Mouse (Mus musculus): ENCODE data around the gene Cptp. TPM values are rescaled to one million over a fixed set of nuclear protein-coding genes. Genes with fewer than 3 reads are reported as not detected.

Cptp gene
- polyA plus RNA-seq, 1 experiment, result 1.5 TPM

DNA sequence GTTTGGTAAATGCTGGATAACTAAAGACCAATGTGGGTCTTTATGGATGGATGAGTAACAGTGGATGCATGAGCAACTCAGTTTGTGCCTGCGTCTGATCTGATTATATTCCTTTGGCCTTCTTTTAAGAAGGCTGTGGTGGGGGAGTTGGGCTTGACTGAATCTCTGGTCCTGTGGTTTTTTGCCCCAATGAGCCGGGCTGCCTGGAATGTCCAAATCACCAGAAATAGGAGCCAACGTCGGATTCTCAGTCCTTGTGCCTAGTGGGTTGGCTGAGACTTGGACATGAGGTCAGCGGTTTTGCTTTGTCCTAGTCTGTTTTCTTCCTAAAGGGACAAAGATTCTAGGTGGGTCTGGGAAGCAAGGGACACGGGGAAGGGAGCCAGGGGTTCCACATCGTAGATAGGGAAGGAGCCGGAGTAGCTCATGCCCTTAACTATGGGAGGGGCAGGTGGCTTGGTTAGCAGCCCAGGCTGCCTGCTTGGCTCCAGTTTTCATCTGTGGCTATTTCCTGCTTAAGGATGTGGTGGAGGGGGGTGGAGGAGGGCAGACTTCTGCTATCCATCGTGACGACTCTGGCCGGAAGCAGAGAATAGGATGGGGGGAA lies 31.7 kb downstream of the Cptp start:
- H3K36me3 ChIP-seq (replicated peaks; ENCODE audit: low read length), result peaks cover 11% of the 10 kb centered on the region
- H3K4me3 ChIP-seq (replicated peaks), result peak overlapping the region; percentile 83
- TF ChIP-seq GATA1 (IDR thresholded peaks at IDR 0.05; ENCODE audit: borderline replicate concordance, low read length) (no peak), FLI1 (IDR thresholded peaks at IDR 0.05; ENCODE audit: low read length) (no peak)
- H3K4me1 ChIP-seq, result peaks cover 72% of the 10 kb centered on the region
- peaks cover 30% of the 10 kb centered on the region for H3K27me3 ChIP-seq (replicated peaks)
- H3K9me3 ChIP-seq, result no peaks in the 10 kb centered on the region

DNA sequence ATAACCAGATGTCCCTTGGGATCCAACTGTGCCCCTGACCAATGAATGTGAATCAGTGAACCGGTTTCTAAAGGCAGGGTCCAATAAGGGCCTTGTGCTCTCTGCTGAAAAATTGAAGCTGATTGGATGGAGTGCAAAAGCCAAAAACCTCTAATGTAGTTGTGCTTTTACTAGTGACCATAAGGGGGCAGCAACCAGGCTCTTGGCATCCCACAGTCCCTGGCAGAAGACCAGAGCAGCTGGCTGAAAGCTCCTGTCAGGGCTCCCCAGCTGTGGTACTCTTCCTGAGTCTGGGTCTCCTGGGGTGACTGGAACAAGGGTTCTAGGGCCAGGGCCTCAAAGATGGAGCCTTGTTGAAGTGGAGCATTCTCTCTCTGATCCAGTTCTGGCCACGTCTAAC lies 35.4 kb downstream of the Cptp start:
- peaks cover 60% of the 10 kb centered on the region for H3K4me1 ChIP-seq
- TF ChIP-seq FLI1 (IDR thresholded peaks at IDR 0.05; ENCODE audit: low read length), result no peak
- TF ChIP-seq GATA1 (IDR thresholded peaks at IDR 0.05; ENCODE audit: borderline replicate concordance, low read length), result no peak
- H3K36me3 ChIP-seq (replicated peaks; ENCODE audit: low read length), result peaks cover 16% of the 10 kb centered on the region
- H3K9me3 ChIP-seq, result no peaks in the 10 kb centered on the region
- peak overlapping the region; percentile 38 for H3K4me3 ChIP-seq (replicated peaks)
- no peaks in the 10 kb centered on the region for H3K27me3 ChIP-seq (replicated peaks)

DNA sequence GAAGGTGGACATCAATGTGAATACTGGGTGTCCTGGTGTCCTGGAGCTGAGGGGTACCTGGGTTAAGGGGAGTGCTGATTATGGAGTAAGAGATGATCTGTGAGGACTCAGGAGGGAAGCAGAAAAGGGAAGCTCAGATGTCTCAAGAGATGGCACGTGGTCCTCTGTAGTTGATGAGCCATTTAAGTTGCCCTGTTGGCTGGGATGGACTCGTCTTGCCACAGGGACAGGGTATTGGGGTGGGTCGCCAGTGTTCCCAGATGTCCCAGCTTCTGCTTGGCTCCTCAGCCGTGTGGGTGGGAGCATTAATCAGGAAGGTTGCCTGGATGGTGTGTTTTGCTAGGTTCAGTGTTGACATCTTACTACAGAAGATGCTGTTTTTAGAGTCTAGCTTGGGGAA lies 36.0 kb downstream of the Cptp start:
- H3K36me3 ChIP-seq (replicated peaks; ENCODE audit: low read length), result peaks cover 19% of the 10 kb centered on the region
- no peaks in the 10 kb centered on the region for H3K27me3 ChIP-seq (replicated peaks)
- H3K4me3 ChIP-seq (replicated peaks), result peak overlapping the region; percentile 53
- no peaks in the 10 kb centered on the region for H3K9me3 ChIP-seq
- H3K4me1 ChIP-seq, result peaks cover 54% of the 10 kb centered on the region
- TF ChIP-seq FLI1 (IDR thresholded peaks at IDR 0.05; ENCODE audit: low read length) (no peak), GATA1 (IDR thresholded peaks at IDR 0.05; ENCODE audit: borderline replicate concordance, low read length) (no peak)

DNA sequence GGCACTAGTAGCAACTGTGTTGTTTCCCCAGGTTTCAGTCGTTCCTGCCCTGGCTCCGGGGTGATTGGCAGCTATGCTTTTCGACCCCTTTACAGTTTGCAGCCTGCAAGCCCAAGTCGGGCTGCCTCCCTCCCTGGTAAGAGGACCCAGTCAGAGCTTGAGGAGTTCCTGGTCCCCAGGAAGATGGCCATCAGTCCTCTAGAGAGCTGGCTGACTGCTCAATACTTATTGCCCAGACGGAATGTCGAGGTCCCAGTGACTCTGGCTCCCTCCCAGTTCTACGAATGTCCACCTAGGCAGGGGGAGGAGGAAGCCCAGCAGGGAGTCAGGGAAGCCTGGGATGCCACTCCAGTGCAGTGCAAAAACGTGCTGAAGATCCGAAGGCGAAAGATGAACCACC lies 36.9 kb downstream of the Cptp start:
- no peaks in the 10 kb centered on the region for H3K27me3 ChIP-seq (replicated peaks)
- H3K9me3 ChIP-seq, result no peaks in the 10 kb centered on the region
- peaks cover 25% of the 10 kb centered on the region for H3K36me3 ChIP-seq (replicated peaks; ENCODE audit: low read length)
- no peak for TF ChIP-seq GATA1 (IDR thresholded peaks at IDR 0.05; ENCODE audit: borderline replicate concordance, low read length)
- no peak for TF ChIP-seq FLI1 (IDR thresholded peaks at IDR 0.05; ENCODE audit: low read length)
- peak overlapping the region; percentile 98 for H3K4me3 ChIP-seq (replicated peaks)
- peaks cover 45% of the 10 kb centered on the region for H3K4me1 ChIP-seq

DNA sequence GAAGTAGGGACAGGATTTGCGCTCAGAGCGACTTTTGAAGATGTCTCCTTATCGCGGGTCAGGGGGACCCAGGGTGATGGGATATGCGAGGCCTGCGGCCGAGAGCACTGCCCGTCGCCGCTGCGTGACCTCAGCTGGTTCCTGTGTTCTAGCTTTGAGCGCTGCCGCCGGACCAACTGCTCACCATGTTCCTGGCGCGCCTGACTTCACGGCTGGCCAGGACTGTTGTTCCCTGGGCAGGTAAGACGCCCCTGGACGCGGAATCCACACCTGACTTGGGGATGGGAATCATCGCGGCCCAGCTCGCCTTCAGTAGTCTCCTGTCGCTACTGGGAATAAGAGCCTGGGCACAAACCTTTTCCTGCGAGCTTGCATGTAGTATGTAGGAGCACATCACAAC lies 37.4 kb downstream of the Cptp start:
- peaks cover 30% of the 10 kb centered on the region for H3K36me3 ChIP-seq (replicated peaks; ENCODE audit: low read length)

DNA sequence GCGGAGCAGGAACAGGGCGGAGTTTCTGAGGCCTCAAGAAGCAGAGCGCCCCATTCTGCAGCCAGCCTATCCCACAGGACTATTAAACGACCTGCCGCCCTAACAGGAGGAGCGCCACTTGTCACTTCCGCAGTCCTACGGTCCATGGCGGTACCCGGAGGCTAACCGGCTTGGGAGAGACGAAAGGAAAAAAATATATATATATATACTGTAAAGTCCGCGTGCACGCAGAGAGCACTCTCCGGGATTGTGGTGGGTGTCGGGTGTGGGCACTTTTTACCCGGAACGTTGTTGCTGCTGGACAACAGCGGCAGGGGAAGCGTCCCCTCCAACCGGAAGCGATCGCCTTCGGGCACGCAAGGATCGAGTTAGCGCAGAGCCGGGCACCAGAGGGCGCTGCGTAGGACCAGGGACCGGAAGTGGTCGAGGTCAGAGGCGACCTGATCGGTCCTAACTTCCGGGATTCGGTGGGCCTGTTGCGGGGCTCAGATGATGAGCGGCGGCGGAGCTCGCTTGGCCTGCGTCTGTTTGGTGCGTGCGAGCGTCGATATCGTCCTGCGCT lies 38.0 kb downstream of the Cptp start, which contains the start of gene Aurkaip1:
Gene Aurkaip1, plus strand, starts transcription at position 68 of the 562 bp plus-strand sequence.
- peaks cover 38% of the 10 kb centered on the region for H3K4me1 ChIP-seq
- peaks cover 35% of the 10 kb centered on the region for H3K36me3 ChIP-seq (replicated peaks; ENCODE audit: low read length)
- peak within 1 kb of the TSS; percentile 98 for H3K4me3 ChIP-seq (replicated peaks)
- TF ChIP-seq GATA1 (IDR thresholded peaks at IDR 0.05; ENCODE audit: borderline replicate concordance, low read length) (no peak), FLI1 (IDR thresholded peaks at IDR 0.05; ENCODE audit: low read length) (peak; percentile 96)
- no peaks in the 10 kb centered on the region for H3K9me3 ChIP-seq
- H3K27me3 ChIP-seq (replicated peaks), result no peaks in the 10 kb centered on the region

More for the DNA sequence above, 37.4 kb downstream of the Cptp start:
- Histone ChIP-seq H3K27me3 (replicated peaks) (no peaks in the 10 kb centered on the region), H3K4me3 (replicated peaks) (peak overlapping the region; percentile 98), H3K9me3 (no peaks in the 10 kb centered on the region), H3K4me1 (peaks cover 40% of the 10 kb centered on the region)
- TF ChIP-seq FLI1 (IDR thresholded peaks at IDR 0.05; ENCODE audit: low read length), result no peak
- TF ChIP-seq GATA1 (IDR thresholded peaks at IDR 0.05; ENCODE audit: borderline replicate concordance, low read length), result no peak

DNA sequence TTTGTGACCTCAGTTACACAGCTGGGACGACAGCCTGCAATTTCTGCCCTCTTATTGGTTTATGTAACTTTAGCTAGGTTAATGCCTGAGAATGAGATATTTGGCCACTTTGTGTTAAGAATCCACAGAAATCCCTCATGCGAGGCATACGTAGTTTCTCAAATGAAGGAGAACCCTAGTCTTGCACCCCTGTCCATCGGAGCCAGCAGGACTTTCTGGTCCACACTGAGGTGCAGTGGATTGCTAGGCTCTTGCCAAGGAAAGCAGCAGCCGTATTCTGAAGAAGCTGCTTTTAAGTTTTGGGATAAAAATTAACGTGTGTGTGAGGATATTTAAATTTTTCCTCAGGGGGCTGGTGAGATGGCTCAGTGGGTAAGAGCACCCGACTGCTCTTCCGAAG lies 38.6 kb downstream of the Cptp start:
- H3K4me3 ChIP-seq (replicated peaks), result peak overlapping the region; percentile 88
- no peaks in the 10 kb centered on the region for H3K9me3 ChIP-seq
- H3K27me3 ChIP-seq (replicated peaks), result no peaks in the 10 kb centered on the region
- H3K36me3 ChIP-seq (replicated peaks; ENCODE audit: low read length), result peaks cover 42% of the 10 kb centered on the region
- peaks cover 38% of the 10 kb centered on the region for H3K4me1 ChIP-seq
- TF ChIP-seq GATA1 (IDR thresholded peaks at IDR 0.05; ENCODE audit: borderline replicate concordance, low read length), result no peak
- no peak for TF ChIP-seq FLI1 (IDR thresholded peaks at IDR 0.05; ENCODE audit: low read length)

DNA sequence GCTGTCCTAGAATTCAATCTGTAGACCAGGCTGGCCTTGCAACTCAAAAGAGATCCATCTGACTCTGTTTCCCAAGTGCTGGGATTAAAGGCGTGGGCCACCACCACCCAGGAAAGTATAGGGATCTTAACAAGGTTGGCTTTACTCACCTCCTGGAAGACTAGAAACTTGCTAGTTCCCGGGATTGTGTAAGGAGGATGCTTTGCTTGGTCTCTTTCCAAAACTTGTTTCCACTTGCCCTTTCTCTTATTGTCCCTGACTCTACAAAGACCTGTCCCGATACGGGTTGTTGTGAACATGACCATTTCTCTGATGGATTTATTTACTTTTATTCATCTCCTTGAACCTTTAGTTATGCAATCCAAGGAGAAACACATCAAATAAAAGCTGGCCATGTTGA lies 39.4 kb downstream of the Cptp start:
- Histone ChIP-seq H3K9me3 (no peaks in the 10 kb centered on the region), H3K36me3 (replicated peaks; ENCODE audit: low read length) (peaks cover 50% of the 10 kb centered on the region), H3K27me3 (replicated peaks) (no peaks in the 10 kb centered on the region), H3K4me1 (peaks cover 39% of the 10 kb centered on the region), H3K4me3 (replicated peaks) (no peak overlapping the region)
- TF ChIP-seq FLI1 (IDR thresholded peaks at IDR 0.05; ENCODE audit: low read length) (no peak), GATA1 (IDR thresholded peaks at IDR 0.05; ENCODE audit: borderline replicate concordance, low read length) (no peak)

DNA sequence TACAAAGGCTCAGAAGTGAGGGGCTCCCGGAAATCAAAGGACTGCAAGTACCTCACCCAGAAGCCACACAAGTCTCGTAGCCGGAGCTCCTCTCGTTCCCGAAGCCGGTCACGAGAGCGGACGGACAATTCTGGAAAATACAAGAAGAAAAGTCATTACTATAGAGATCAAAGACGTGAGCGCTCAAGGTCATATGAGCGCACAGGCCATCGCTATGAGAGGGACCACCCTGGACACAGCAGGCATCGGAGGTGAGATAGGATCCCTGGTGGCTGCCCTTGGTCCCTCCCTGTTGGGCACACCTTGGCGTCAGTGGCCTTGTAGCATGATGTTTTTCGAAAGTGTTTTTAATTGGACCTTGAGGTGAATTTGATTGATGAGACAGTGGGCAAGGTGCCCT lies 45.8 kb downstream of the Cptp start:
- Histone ChIP-seq H3K27me3 (replicated peaks) (no peaks in the 10 kb centered on the region), H3K4me3 (replicated peaks) (no peak overlapping the region), H3K4me1 (peaks cover 14% of the 10 kb centered on the region), H3K9me3 (no peaks in the 10 kb centered on the region), H3K36me3 (replicated peaks; ENCODE audit: low read length) (peaks cover 97% of the 10 kb centered on the region)
- TF ChIP-seq GATA1 (IDR thresholded peaks at IDR 0.05; ENCODE audit: borderline replicate concordance, low read length) (no peak), FLI1 (IDR thresholded peaks at IDR 0.05; ENCODE audit: low read length) (no peak)

DNA sequence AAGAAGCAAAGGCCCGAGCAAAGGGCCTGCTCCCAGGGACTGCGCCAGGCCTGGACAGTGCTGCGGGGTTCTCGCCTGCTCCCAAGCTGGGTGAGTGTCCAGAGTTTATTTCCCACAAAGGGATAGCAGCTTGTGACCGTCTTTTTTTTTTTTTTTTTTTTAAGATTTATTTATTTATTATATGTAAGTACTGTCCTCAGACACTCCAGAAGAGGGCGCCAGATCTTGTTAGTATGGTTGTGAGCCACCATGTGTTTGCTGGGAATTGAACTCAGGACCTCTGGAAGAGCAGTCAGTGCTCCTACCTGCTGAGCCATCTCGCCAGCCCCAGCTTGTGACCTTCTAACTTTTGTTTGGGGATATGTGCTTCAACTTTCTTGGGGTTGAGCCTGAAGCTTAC lies 48.2 kb downstream of the Cptp start:
- H3K4me3 ChIP-seq (replicated peaks), result no peak overlapping the region
- no peaks in the 10 kb centered on the region for H3K27me3 ChIP-seq (replicated peaks)
- no peaks in the 10 kb centered on the region for H3K9me3 ChIP-seq
- H3K36me3 ChIP-seq (replicated peaks; ENCODE audit: low read length), result peaks cover 99% of the 10 kb centered on the region
- H3K4me1 ChIP-seq, result peaks cover 25% of the 10 kb centered on the region
- TF ChIP-seq FLI1 (IDR thresholded peaks at IDR 0.05; ENCODE audit: low read length) (no peak), GATA1 (IDR thresholded peaks at IDR 0.05; ENCODE audit: borderline replicate concordance, low read length) (no peak)
